Mouse (Mus musculus) liver, embryonic 14.5 days (tissue): ENCODE data around the gene Tfdp2.

Experiments used
- CTCF ChIP-seq: IDR thresholded peaks from 2 replicates; pipeline ENCODE4 v1.5.1; 2016; ENCODE audit warnings: antibody characterized with exemption, low read depth, control low read depth
- EP300 ChIP-seq: IDR thresholded peaks from 2 replicates; pipeline ENCODE4 v1.6.1; 2016; ENCODE audit warnings: antibody characterized with exemption, low read depth

DNA sequence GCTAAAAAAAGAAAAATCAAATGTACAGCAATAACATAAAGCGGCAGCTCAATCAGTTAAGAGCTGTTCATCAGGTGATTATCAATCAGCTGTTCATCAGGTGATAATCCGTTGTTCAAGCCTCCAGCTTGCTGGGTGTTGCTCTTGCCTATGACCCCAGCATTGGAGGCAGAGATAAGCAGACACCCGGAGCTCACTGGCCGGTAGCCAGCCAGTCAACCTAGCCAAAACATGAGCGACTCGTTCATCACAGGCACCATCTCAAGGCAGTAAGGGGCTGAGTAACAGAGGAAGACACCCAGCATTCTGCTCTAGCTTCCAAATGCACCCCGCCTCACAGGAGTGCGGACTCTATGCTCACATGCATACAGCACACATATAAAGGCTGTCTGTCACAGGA is 157.7 kb downstream of the Tfdp2 start:
- no peak for TF ChIP-seq CTCF
- TF ChIP-seq EP300: peak; percentile 53
